Mouse (Mus musculus) limb, embryonic 14.5 days (tissue): Measurements from ENCODE around the gene Skp1a. TPM values are rescaled to one million over a fixed set of nuclear protein-coding genes. Genes with fewer than 3 reads are reported as not detected.

Source experiments
- ATAC-seq: fragments of 200-750 bp; cut with Nextera tagmentation; 2 replicates; pipeline ENCODE4 v1.8.0; 2017; ENCODE audit warnings: low read depth, moderate number of reproducible peaks, moderate TSS enrichment; ENCODE audit not compliant: low FRiP score
- DNase-seq: peaks from one replicate; pipeline ENCODE4 v3.0.0-alpha.2; 2015; ENCODE audit warnings: low spot score
- H3K27ac ChIP-seq: fragments of 300-500 bp; sonication (generic); replicated peaks from 2 replicates; pipeline ENCODE4 v1.5.1; 2014; ENCODE audit warnings: low read depth, mild to moderate bottlenecking, low read length, moderate library complexity, mixed read lengths
- H3K27me3 ChIP-seq: fragments of 300-500 bp; sonication (generic); 2 replicates; pipeline ENCODE4 v1.6.1; 2014; ENCODE audit warnings: low read length, mixed read lengths; ENCODE audit not compliant: control insufficient read depth, insufficient read depth
- H3K36me3 ChIP-seq: fragments of 300-500 bp; sonication (generic); 2 replicates; pipeline ENCODE4 v1.6.1; 2014; ENCODE audit warnings: mild to moderate bottlenecking, low read length, moderate library complexity, mixed read lengths; ENCODE audit not compliant: control insufficient read depth, insufficient read depth
- H3K4me1 ChIP-seq: fragments of 300-500 bp; sonication (generic); 2 replicates; pipeline ENCODE4 v1.6.1; 2014; ENCODE audit warnings: antibody characterized with exemption, low read length, mixed read lengths; ENCODE audit not compliant: control insufficient read depth, insufficient read depth
- H3K4me2 ChIP-seq: fragments of 300-500 bp; sonication (generic); replicated peaks from 2 replicates; pipeline ENCODE4 v1.6.1; 2014; ENCODE audit warnings: low read depth, mild to moderate bottlenecking, low read length, moderate library complexity; ENCODE audit not compliant: severe bottlenecking
- H3K4me3 ChIP-seq: fragments of 300-500 bp; sonication (generic); replicated peaks from 2 replicates; pipeline ENCODE4 v1.5.1; 2014; ENCODE audit warnings: low read length
- H3K9ac ChIP-seq: fragments of 300-500 bp; sonication (generic); 2 replicates; pipeline ENCODE4 v1.6.1; 2014; ENCODE audit warnings: mild to moderate bottlenecking, low read depth, low read length, moderate library complexity; ENCODE audit not compliant: severe bottlenecking
- H3K9me3 ChIP-seq: fragments of 300-500 bp; sonication (generic); 2 replicates; pipeline ENCODE4 v1.6.1; 2016; ENCODE audit warnings: low read length; ENCODE audit not compliant: control insufficient read depth
- POLR2A ChIP-seq: fragments of 200-500 bp; IDR thresholded peaks from 2 replicates; pipeline ENCODE4 v1.8.0; 2012; ENCODE audit warnings: inconsistent platforms, mild to moderate bottlenecking, moderate library complexity, borderline replicate concordance; ENCODE audit not compliant: insufficient read depth, insufficient read length; ENCODE audit errors: extremely low read depth
- WGBS: fragments of 180-500 bp; shearing (Covaris S2); extraction: QIAGEN DNeasy Blood & Tissue Kit; methylation state at CpG from one replicate; pipeline ENCODE4 v1.1.7; 2014; 5-methylcytosine and 5-hydroxymethylcytosine counted together
- polyA plus RNA-seq, 2 experiments: library from polyadenylated mRNA; depleted of rRNA in 1 of 2; stranded (reverse) in 1 of 2; unstranded in 1 of 2; fragments of >200 nt; fragmentation: Nextera tagmentation in 1 of 2; extraction: Ambion mirVana in 1 of 2; gene quantifications; 2 replicates each; pipeline versions ENCODE4 v1.2.1 to v1.2.3; 2012 to 2014

The Skp1a gene
- polyA plus RNA-seq, 2 experiments, result 172 to 746 TPM

GRCm38 (mm10) chr11:52240898-52241542 lies 9.2 kb downstream of the Skp1a start:
- DNase-seq (no peak), ATAC-seq (no peak)
- Histone ChIP-seq H3K27me3 (no peaks in the 10 kb centered on the region), H3K36me3 (peaks cover 63% of the 10 kb centered on the region), H3K4me1 (no peaks in the 10 kb centered on the region), H3K4me3 (no peak overlapping the region), H3K9ac (no peak overlapping the region), H3K9me3 (no peaks in the 10 kb centered on the region), H3K27ac (no peak overlapping the region), H3K4me2 (no peak overlapping the region)
- 93% methylated on average over 4 of the region's 4 CpGs for WGBS
- no peak for TF ChIP-seq POLR2A

- H3K36me3 ChIP-seq, result peaks cover 55% of the 10 kb centered on the region
- H3K4me2 ChIP-seq, result no peak overlapping the region
- H3K27ac ChIP-seq, result no peak overlapping the region
These were observed 17.7 kb downstream of the Skp1a start for GRCm38 (mm10) chr11:52249452-52249851.

GRCm38 (mm10) chr11:52251770-52252169 lies 20.0 kb downstream of the Skp1a start:
- 80% methylated on average over 5 of the region's 5 CpGs for WGBS
- peaks cover 37% of the 10 kb centered on the region for H3K36me3 ChIP-seq
- no peak overlapping the region for H3K4me2 ChIP-seq
- ATAC-seq (0 out of 2 replicates have a peak, but pooled peaks have one; percentile 21), DNase-seq (no peak)
- no peak overlapping the region for H3K4me3 ChIP-seq
- no peak overlapping the region for H3K27ac ChIP-seq
- H3K27me3 ChIP-seq, result no peaks in the 10 kb centered on the region
- no peaks in the 10 kb centered on the region for H3K4me1 ChIP-seq
- H3K9ac ChIP-seq, result no peak overlapping the region
- TF ChIP-seq POLR2A, result no peak
- H3K9me3 ChIP-seq, result no peaks in the 10 kb centered on the region

More at GRCm38 (mm10) chr11:52249452-52249851, 17.7 kb downstream of the Skp1a start:
- DNase-seq, result no peak
- no peaks in the 10 kb centered on the region for H3K9me3 ChIP-seq
- no peak for TF ChIP-seq POLR2A
- no peaks in the 10 kb centered on the region for H3K27me3 ChIP-seq
- no peaks in the 10 kb centered on the region for H3K4me1 ChIP-seq
- H3K4me3 ChIP-seq, result no peak overlapping the region
- 93% methylated on average over 2 of the region's 2 CpGs for WGBS
- no peak overlapping the region for H3K9ac ChIP-seq
- no peak for ATAC-seq

GRCm38 (mm10) chr11:52252692-52253091 lies 20.9 kb downstream of the Skp1a start:
- Histone ChIP-seq H3K27me3 (no peaks in the 10 kb centered on the region), H3K27ac (no peak overlapping the region), H3K36me3 (peaks cover 28% of the 10 kb centered on the region; the same call in 1 of the 2 replicates), H3K4me3 (no peak overlapping the region), H3K4me2 (no peak overlapping the region), H3K9ac (no peak overlapping the region), H3K9me3 (no peaks in the 10 kb centered on the region), H3K4me1 (no peaks in the 10 kb centered on the region)
- DNase-seq (no peak), ATAC-seq (no peak)
- 88% methylated on average over 1 of the region's 1 CpGs for WGBS
- TF ChIP-seq POLR2A, result no peak

- Histone ChIP-seq H3K27me3 (no peaks in the 10 kb centered on the region), H3K9me3 (no peaks in the 10 kb centered on the region), H3K4me2 (no peak overlapping the region), H3K4me1 (no peaks in the 10 kb centered on the region), H3K36me3 (peaks cover 19% of the 10 kb centered on the region; the same call in 1 of the 2 replicates), H3K27ac (no peak overlapping the region), H3K4me3 (no peak overlapping the region), H3K9ac (no peak overlapping the region)
- DNase-seq (peak; percentile 80), ATAC-seq (peak; percentile 69)
- WGBS, result 69% methylated on average over 11 of the region's 11 CpGs
- no peak for TF ChIP-seq POLR2A
These were observed 22.0 kb downstream of the Skp1a start for GRCm38 (mm10) chr11:52253674-52254375.
